ENCODE assay signal across 16 mouse cellular contexts in genomic region chr13:104982781-104983353, GRCm38 (mm10).
DNase-seq lines count a peak whose midpoint lies in the region; ATAC-seq and TF ChIP-seq lines count a peak whose summit lies in the region.
"Had no signal": no experiment of that assay in that cellular context is flagged by ENCODE, and none has a peak within 500 bp of the region (broad histone marks: within the 10 kb centered on the region; RNA-seq: fewer than 3 reads in every experiment).

No protein-coding gene starts in this region.

- no peaks in the 10 kb centered on the region for H3K27me3 ChIP-seq in forebrain, postnatal 0 days (ENCODE audit: insufficient read depth, low read length)
- H3K27me3 ChIP-seq: embryonic facial prominence, embryonic 15.5 days; forebrain, embryonic 12.5 days; hindbrain, embryonic 13.5 days; limb, embryonic 13.5 days; neural tube, embryonic 13.5 days had no signal

- H3K4me3 ChIP-seq in forebrain, postnatal 0 days (ENCODE audit: low read depth, low read length), result no peak overlapping the region
- H3K4me3 ChIP-seq: embryonic facial prominence, embryonic 15.5 days; forebrain, embryonic 12.5 days; hindbrain, embryonic 13.5 days; limb, embryonic 13.5 days; neural tube, embryonic 13.5 days had no signal

- no peak for TF ChIP-seq CTCF in forebrain, postnatal 0 days (IDR thresholded peaks at IDR 0.05; ENCODE audit: low read depth)

- ATAC-seq in forebrain, postnatal 0 days, result no peak
- ATAC-seq: intestine, embryonic 16.5 days had no signal

- H3K9ac ChIP-seq in forebrain, postnatal 0 days, result no peak overlapping the region
- H3K9ac ChIP-seq: embryonic facial prominence, embryonic 15.5 days; forebrain, embryonic 12.5 days; hindbrain, embryonic 13.5 days; limb, embryonic 13.5 days; neural tube, embryonic 13.5 days had no signal

- intact Hi-C loops in heart, postnatal 25 days (cut with DNase I), result no loop called here

- 87% methylated on average over 10 of the region's 10 CpGs for WGBS in forebrain, postnatal 0 days

- no peaks in the 10 kb centered on the region for H3K9me3 ChIP-seq in forebrain, postnatal 0 days (ENCODE audit: low read length)
- H3K9me3 ChIP-seq: embryonic facial prominence, embryonic 15.5 days; forebrain, embryonic 12.5 days; hindbrain, embryonic 13.5 days had no signal

- no peak overlapping the region for H3K4me2 ChIP-seq in forebrain, postnatal 0 days (ENCODE audit: low read depth)
- H3K4me2 ChIP-seq: embryonic facial prominence, embryonic 15.5 days; forebrain, embryonic 12.5 days; hindbrain, embryonic 13.5 days; limb, embryonic 13.5 days; neural tube, embryonic 13.5 days had no signal

- DNase-seq in gastrocnemius, postnatal 25 days, result peak; percentile 24
- no peak for DNase-seq in gastrocnemius, adult 8-10 months (ENCODE audit: low spot score in 2 of 2)
- DNase-seq in right cerebral cortex, adult 18-20 months, result peak; percentile 80
- no peak for DNase-seq in right cerebral cortex, postnatal 4 days
- peak; percentile 77 for DNase-seq in cerebellum, adult 9-11 months
- peak; percentile 27 for DNase-seq in skeletal muscle tissue, adult 2 months (ENCODE audit: low read depth, low spot score)
- DNase-seq in forebrain, postnatal 0 days, result no peak
- no peak for DNase-seq in heart, postnatal 25 days (ENCODE audit: low spot score)
- DNase-seq: gastrocnemius, postnatal 36 days; kidney, postnatal 14 days had no signal

- H3K4me1 ChIP-seq in forebrain, postnatal 0 days (ENCODE audit: insufficient read depth), result no peaks in the 10 kb centered on the region
- H3K4me1 ChIP-seq: forebrain, embryonic 12.5 days; hindbrain, embryonic 13.5 days; neural tube, embryonic 13.5 days had no signal

- 0 out of 2 replicates have a peak, but pooled peaks cover 5% of the 10 kb centered on the region for H3K36me3 ChIP-seq in forebrain, postnatal 0 days (ENCODE audit: insufficient read depth)
- H3K36me3 ChIP-seq: embryonic facial prominence, embryonic 15.5 days; forebrain, embryonic 12.5 days; limb, embryonic 13.5 days; neural tube, embryonic 13.5 days had no signal

- no peak overlapping the region for H3K27ac ChIP-seq in forebrain, postnatal 0 days (ENCODE audit: low read depth, low read length)
- H3K27ac ChIP-seq: embryonic facial prominence, embryonic 15.5 days; forebrain, embryonic 12.5 days; hindbrain, embryonic 13.5 days; limb, embryonic 13.5 days; neural tube, embryonic 13.5 days had no signal

Comparison
In these comparisons a context has a peak if more than half of its experiments do, and no peak if none do; other contexts are left out.
1. DNase-seq: peak in gastrocnemius, postnatal 25 days (single experiment), right cerebral cortex, adult 18-20 months (single experiment), cerebellum, adult 9-11 months (single experiment) and skeletal muscle tissue, adult 2 months (single experiment); none in gastrocnemius, adult 8-10 months (0 of 2), right cerebral cortex, postnatal 4 days (single experiment), forebrain, postnatal 0 days (single experiment) and heart, postnatal 25 days (single experiment).